Mouse (Mus musculus) gastrocnemius, postnatal 25 days (tissue): Measurements from ENCODE around the gene Gtf2h3. TPM values are rescaled to one million over a fixed set of nuclear protein-coding genes. Genes with fewer than 3 reads are reported as not detected.
"Not testable (repeated sequence)": the region's sequence is repeated elsewhere in the genome, so short reads cannot be mapped to it uniquely, and the experiment has no call there.

Experiments
- DNase-seq: peaks from one replicate; pipeline ENCODE4 v3.0.0; 2022
- long read RNA-seq, 2 experiments: library from polyadenylated mRNA; stranded (forward); transcript quantifications; one replicate each; pipeline ENCODE4 v2.0.0; 2021
- total RNA-seq, 2 experiments: library from RNA; stranded (reverse); gene quantifications; 1 replicate in 1 of 2; 2 replicates in 1 of 2; pipeline ENCODE4 v1.2.3; 2021

Gtf2h3 gene
- 10 to 100 TPM; 14.6 to 16.2 TPM for total RNA-seq
- long read RNA-seq, experiment 1, transcript Gtf2h3-201 (13 exons, 2,672 nt), result major isoform, 30 of 40 reads
- long read RNA-seq, experiment 1, partial matches to known transcripts, result 2 of 40 reads
- long read RNA-seq, experiment 1, other reads (novel, unspliced or antisense), result 8 of 40 reads
- long read RNA-seq, experiment 2, transcript Gtf2h3-201 (13 exons, 2,672 nt), result major isoform, 35 of 47 reads
- long read RNA-seq, experiment 2, partial matches to known transcripts, result 2 of 47 reads
- long read RNA-seq, experiment 2, other reads (novel, unspliced or antisense), result 10 of 47 reads

DNA sequence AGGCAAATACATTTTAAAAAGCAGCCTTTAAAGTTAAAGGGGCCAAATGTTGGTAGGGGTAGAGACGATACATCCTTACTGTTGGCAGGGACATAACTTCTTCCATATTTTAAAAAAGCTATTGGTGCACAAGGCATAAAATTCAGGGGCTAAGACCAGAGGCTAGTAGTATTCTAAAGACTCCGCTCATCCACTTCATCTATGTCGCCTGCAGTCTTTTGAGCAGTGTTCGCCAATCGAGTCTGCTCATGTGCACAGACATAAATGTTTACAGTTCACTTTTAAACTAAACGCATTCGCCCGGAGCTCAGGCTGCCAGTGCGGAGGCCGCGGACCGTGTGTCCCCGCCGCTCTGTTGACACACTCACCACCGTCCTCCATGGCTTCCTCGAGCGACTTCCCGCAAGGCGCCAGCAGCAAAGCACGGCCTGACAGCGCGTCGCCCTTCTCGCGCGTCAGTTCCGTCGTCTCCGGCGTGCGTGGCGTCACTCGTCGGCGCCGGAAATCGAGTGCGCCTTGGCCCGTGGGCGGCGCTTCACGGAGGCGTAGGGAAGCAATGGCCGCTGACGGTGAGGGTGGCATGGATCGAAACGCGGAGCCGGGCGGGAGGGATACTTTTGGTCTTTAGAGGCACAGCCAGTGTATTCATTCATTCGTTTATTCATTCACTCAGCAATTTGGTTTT is at the start of gene Gtf2h3, which contains the start of gene Eif2b1:
Gene Gtf2h3 (plus strand): TSS at position 508 of the 685 bp plus-strand sequence.
Gene Eif2b1 (minus strand): TSS at position 499 of the 685 bp plus-strand sequence.
- DNase-seq, result peak; percentile 92

DNA sequence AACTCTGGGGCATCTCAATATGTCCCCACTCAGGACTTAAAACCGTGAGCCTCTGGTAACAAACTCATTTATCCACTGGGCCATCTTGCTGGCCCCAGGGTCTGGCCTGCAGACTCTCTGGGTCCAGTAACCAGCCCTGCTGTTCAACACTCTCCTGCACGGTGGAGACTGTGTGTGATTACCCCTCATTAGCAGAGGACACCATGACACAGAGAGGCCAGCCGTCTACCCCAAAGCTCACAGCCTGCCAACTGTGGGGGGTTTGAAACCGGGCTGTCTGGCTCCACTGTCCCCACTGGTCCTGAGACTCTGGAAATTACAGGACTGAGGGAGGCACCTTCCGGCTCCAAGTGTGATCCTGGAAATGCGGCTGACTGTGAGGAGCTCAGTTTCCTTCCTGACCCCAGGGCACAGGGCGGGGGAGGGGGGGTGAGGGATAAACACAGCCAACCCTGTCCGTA is 49.7 kb upstream of the Gtf2h3 start:
- peak; percentile 60 for DNase-seq

DNA sequence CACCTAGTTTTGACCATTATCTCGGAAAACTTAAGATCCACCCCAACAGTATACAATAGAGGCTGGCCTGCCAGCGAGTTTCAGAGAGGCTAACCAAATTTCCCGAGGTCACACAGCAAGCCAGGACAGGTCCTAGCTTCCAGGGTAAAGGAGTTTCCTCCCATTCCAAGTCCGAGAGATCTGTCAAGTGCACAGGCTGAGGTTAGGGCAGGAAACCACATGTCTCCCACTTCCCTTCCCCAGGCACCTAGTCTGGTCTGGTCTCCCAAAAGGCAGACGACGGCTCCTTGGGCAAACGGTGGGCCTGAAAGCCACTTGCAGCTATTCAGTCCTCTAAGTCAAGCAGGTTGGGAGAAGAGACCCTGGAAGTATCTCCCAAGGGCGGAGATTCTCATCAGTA is 49.2 kb upstream of the Gtf2h3 start:
- no peak for DNase-seq

DNA sequence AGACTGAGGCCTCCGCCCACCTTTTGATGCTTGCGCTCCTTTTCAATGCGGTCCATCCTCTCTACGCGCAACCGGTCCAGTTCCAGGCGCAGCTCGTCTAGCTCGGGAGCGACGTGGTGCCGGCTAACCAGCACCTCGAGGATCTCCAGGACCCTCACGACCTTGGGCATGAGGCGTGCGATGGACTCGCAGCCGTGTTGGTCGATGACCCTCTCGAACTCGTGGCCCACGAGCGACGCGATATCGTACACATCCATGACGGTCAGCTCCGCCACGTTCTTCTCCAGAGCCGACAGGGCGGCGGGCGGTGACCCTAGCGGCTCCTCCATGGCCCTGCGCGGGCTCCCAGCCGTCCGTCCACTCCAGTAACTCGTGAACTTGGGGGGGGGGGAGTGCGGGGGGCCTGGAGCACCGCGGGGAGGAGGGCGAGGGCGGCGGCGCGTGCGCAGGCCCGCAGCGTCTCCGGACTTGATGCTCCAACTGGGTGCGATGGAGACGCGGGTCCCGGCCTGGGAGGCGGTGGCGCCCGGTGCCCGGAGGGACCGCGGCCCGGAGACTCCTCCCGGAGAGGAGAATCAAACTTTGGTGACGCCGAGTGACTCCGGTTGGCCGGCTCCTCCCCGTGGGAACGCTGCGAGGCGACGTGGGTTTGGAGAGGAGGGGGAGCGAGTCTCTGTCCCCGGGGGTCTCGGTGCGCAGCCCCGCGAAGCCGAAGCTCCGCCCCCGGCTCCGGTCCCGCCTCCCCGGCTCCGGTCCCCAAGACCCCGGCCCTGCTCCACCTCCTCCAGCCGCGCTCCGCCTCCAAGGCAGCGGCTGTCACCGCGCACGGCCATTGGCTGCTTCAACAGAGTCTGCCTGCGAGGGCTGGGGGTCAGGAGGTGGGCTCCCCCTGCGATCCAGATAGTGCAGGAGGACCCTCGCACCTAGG is 48.0 kb upstream of the Gtf2h3 start, which contains the start of gene Rilpl1:
Gene Rilpl1 (minus strand): TSS at position 737 of the 928 bp plus-strand sequence.
- DNase-seq, result peak; percentile 88

- no peak for DNase-seq
These were observed 47.4 kb upstream of the Gtf2h3 start for GRCm38 (mm10) chr5:124531583-124531930.

DNA sequence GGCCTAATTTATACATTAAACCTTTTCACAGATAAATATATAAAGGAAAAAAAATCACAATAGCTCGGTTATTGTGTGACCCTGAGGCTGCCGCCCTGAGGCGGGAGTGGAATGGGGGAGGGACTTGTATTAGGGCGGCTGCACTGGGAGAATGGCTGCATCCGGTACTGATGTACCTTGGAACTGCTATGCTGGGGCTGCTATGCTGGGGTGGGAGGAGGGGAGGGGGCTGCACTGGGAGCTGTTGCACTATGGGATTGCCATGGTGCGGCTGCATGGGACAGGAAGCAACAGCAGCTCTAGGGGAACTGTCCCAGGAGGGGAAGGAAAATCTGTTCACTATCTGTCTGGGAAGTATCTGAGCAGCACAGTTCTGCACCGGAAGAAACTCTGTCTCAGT is 46.5 kb upstream of the Gtf2h3 start:
- DNase-seq, result no peak

GRCm38 (mm10) chr5:124535016-124535415 is 43.9 kb upstream of the Gtf2h3 start:
- DNase-seq, result no peak

DNA sequence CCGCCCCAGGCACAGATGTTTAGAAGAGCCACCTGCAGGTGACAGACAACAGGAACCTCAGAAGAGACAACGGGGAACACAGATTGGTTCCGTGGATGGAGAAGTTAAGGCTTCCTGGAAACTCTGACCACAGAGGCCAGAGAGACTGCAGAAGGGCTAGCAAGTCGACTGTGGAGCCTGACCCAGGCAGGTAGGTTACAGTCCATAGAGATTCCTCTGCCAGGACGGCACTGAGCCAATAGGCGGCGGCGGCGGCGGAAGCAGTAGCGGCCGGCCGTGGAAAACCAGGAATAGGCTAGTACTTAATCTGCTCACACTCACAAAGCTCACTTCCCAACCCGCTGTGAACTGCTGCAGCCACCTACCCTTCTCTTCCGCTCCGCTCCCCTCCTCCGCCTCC is 42.2 kb upstream of the Gtf2h3 start:
- DNase-seq, result peak; percentile 53

DNA sequence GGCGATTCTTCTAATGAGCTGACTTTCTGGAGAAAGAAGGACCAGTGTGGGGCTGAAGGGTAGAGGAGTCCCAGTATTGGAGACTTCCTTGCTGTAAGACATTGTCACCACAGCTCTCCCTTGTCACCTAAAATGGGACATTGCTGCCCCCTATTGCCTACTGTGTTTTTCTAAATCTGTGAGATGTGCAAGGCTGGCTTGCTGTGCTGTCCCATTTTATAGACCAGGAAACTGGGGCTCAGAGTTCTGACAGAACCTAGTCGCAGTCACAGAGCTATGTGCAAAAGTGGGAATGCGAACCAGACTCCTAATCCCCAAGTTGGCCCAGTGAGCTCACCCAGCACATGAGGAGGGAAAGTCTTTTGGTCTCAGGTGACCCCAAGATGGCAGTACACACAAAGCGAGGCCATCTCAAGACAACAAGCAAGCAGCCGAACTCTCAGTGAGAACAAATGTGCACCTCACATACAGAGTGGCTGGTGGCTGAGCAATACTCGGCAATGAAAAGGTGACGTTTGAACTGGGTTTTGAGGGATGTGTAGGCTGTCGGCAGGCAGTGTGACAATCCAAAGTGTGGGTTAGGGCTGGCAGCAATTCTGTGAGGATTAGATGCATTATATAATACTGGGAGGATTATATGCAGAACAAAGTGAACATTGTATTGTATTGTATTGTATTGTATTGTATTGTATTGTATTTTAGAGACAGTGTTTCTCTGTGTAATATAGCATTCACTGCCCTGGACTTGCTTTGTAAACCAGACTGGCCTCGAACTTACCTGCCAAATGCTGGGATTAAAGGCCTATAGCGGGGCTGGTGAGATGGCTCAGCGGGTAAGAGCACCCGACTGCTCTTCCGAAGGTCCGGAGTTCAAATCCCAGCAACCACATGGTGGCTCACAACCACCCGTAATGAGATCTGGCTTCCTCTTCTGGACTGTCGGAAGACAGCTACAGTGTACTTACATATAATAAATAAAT is 39.8 kb upstream of the Gtf2h3 start:
- peak; percentile 36 for DNase-seq

DNA sequence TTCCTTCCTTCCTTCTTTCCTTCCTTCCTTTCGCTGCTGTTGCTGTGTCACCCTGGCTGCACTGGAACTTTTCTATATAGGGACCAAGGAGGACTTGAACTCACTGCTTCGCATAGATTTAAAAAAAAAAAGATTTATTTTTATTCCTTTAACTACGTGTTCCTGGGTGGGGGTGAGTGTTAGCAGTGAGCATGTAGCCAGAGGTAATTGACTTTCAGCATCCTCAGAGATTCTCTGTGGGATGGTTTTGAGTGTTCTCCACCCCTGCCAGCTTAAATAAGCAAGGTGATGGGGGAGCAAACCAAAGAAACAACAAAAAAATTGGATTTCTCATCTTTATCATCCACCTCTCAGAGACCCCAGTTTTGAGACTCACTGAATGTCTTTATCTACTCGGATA is 39.0 kb upstream of the Gtf2h3 start:
- no peak for DNase-seq

GRCm38 (mm10) chr5:124540383-124540786 is 38.6 kb upstream of the Gtf2h3 start, which contains the start of gene Tmed2:
Tmed2 (plus strand) TSS chr5:124540695.
- peak; percentile 96 for DNase-seq

DNA sequence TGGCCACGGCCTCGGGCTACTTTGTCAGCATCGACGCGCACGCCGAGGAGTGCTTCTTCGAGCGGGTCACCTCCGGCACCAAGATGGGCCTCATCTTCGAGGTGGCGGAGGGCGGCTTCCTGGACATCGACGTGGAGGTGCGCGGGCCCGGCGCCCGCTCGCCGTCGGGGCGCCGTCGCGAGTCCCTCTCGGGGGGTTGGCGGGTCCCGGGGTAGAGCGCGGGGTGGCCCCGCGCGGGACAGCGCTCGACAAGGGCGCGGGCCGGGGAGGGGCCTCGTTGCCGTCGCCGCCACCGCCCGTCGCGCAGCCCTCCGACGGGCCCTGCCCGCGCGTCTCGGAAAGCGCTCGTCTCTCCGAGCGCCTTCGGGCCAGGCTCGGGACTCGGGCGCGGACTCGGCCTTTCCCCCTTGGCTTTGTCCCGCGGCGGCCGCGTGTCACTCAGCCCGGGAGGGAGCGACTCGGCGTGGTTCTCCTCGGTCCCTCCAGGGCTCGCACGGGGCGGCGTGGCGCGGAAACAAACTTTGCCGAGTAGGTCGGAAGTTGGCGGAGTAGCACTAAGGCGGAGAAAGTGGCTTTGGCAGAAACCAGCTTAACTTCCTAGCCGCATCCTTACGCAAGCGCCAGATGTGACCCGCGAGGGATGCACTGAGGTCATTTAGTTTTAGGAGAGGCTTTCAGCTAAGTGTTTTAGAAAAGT is 37.9 kb upstream of the Gtf2h3 start:
- DNase-seq, result peak; percentile 80

DNA sequence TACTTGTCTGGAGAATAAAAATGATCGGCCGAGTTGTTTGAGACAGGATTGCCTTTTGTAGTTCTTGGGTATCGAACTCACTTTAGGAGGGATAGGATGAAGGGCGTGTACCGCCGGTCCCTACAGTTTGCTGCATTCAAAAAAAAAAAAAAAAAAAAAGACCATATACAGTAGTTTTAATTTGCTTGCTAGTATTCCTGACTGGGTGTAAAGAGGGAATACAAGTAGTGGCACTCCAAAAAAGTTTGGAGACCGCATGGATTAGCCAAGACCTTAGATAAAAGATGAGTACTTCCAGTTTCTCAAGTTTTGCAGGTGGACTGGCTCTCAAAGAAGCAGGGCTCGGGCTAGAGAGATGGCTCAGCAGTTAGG is 37.4 kb upstream of the Gtf2h3 start:
- DNase-seq, result no peak

DNA sequence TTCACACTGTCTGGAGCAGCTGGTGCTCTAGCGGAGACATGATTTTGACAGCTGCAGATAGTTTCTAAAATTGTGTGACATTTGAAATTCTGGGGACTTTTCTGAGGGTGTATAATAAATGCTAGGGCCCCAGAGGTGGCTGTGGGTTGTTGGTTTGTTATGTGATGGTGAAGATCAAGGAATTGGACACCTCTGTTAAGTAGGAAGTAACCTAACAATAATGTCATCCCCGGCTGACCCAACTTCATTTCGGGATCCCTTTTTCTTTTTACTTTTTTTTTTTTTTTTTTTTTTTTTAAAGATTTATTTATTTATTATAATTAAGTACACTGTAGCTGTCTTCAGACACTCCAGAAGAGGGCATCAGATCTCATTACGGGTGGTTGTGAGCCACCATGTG is 28.2 kb upstream of the Gtf2h3 start:
- not testable (repeated sequence) for DNase-seq

- not testable (repeated sequence) for DNase-seq
These were observed 27.4 kb upstream of the Gtf2h3 start for GRCm38 (mm10) chr5:124551349-124552093.

DNA sequence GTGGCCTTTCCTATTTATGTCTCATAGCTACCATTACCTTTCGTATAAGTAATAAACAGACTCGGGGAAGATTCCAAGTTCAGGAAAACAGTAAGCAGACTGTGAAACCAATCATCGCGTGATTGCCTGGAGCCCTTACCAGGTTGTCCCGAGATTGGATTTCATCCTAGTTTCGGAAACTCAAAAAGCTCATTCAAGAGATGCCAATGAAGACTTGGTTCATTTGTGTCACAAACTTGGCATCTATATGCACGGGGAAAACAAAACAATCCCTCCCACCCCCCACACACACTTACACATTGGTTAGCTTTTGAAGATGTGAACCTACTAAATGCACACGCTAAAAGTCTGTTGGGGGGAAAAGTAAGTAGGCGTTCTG is 26.9 kb upstream of the Gtf2h3 start:
- no peak for DNase-seq

DNA sequence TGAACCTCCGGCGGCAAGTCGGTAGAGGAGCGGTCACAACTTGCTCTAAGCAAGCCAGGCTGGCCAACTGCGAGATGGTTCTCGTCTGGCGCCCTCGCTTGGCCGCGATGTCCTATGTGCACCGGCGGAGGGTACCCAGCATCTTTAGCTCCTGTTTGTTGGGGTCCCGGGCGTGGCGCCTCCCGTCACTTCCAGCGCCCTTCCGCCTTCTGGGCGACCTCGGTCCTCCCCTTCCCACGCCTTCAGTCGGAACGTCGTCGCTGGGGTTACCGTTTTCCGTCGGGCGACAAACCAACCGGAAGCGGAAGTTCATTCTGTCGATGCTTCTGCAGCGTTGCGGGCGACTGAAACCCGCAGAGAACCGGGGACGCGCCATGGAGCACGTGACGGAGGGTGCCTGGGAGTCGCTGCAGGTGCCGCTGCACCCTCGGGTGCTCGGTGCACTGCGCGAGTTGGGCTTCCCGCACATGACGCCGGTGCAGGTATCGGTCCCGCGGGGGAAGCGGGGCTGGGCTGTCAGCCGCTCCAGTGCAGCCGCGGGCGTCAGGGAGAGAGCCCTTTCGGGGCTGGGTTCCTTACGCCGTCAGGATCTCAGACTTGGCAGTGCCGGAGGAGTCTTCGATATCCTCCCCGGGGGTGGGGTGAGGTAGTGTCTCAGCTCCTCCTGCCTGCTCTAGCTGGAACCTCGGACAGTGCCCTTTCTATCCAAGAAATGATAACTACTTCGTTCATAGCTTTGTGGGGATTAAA is 26.2 kb upstream of the Gtf2h3 start, which contains the start of gene Ddx55:
Gene Ddx55 (plus strand): TSS at position 307 of the 750 bp plus-strand sequence.
- peak; percentile 88 for DNase-seq

DNA sequence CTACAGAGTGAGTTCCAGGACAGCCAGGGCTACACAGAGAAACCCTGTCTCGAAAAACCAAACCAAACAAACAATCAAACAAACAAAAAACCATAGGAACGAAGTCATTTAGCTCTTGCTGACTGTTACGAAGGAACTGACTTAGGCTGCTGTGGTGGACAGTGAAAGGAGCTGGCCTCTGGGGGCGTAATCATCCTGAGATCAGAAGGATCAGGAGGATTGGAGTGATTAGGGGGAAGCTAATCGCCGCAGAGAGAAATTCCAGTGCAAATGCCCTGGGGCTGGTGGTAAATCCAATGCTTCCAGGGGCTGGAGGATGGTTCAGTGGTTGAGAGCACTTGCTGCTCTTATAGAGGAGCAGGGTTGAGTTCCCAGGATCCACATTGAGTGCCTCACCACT is 25.3 kb upstream of the Gtf2h3 start:
- no peak for DNase-seq

- no peak for DNase-seq
These were observed 23.8 kb upstream of the Gtf2h3 start for GRCm38 (mm10) chr5:124555145-124555544.
